Mouse (Mus musculus): ENCODE measurements at regions not wholly inside any gene's neighbourhood (a gene's known extent, or its start where the extent isn't known, plus 50 kb on each side); places are given as distances from the start of the nearest gene placed in this dataset.

DNA sequence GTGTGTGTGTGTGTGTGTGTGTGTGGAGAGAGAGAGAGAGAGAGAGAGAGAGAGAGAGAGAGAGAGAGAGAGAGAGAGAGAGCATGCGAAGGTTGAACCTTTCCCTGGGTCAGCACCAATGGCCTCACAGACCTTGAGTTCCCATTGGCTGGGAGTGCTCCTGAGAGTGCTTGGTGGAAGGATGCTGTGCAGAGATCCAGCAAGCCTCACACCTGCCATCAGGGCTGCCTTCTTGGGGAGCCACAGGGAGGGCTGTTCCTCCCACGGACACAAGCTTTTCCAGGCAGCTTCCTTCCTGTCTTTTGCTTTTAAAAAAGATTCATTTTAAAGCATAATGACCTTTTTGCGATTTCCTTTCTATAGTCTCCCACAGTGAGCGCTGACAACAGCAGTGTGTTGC is 127.1 kb upstream of the Eef2kmt start:
- TF ChIP-seq TCF12 (IDR thresholded peaks at IDR 0.05; ENCODE audit: low read depth, low read length): no peak
- no peak for TF ChIP-seq TAL1 (IDR thresholded peaks at IDR 0.05; ENCODE audit: low read length)
- TF ChIP-seq ZC3H11A (IDR thresholded peaks at IDR 0.05; ENCODE audit: low read depth, low read length): no peak
- TF ChIP-seq CTCF (IDR thresholded peaks at IDR 0.05 in 2 of 3, conservative IDR thresholded peaks at IDR 0.05 in 1 of 3; ENCODE audit: control insufficient read depth in 1 of 3, insufficient read depth in 1 of 3, low read depth in 2 of 3, low read length in 3 of 3, poor library complexity in 1 of 3, severe bottlenecking in 1 of 3): no peak
- TF ChIP-seq MAX (IDR thresholded peaks at IDR 0.05; ENCODE audit: low read length): no peak
- no peak for TF ChIP-seq ZNF384 (IDR thresholded peaks at IDR 0.05; ENCODE audit: low read depth, low read length)
- no peak for TF ChIP-seq POLR2A (IDR thresholded peaks at IDR 0.05; ENCODE audit: control insufficient read depth in 1 of 2, insufficient read depth in 1 of 2, low read depth in 1 of 2, low read length in 2 of 2, poor library complexity in 1 of 2)
- no peak for TF ChIP-seq MYB (IDR thresholded peaks at IDR 0.05; ENCODE audit: low read depth, low read length)
- no peak for TF ChIP-seq SIN3A (IDR thresholded peaks at IDR 0.05; ENCODE audit: low read length)
- no peak for TF ChIP-seq POLR2AphosphoS2 (IDR thresholded peaks at IDR 0.05; ENCODE audit: low read length)
- no peak for TF ChIP-seq JUND (IDR thresholded peaks at IDR 0.05; ENCODE audit: low read depth, low read length)
